Mouse (Mus musculus): Measurements from ENCODE around the gene Tmem196. TPM values are rescaled to one million over a fixed set of nuclear protein-coding genes. Genes with fewer than 3 reads are reported as not detected.
"Not testable (repeated sequence)": the region's sequence is repeated elsewhere in the genome, so short reads cannot be mapped to it uniquely, and the experiment has no call there.

Tmem196 gene
- polyA plus RNA-seq, 1 experiment, result not detected

DNA sequence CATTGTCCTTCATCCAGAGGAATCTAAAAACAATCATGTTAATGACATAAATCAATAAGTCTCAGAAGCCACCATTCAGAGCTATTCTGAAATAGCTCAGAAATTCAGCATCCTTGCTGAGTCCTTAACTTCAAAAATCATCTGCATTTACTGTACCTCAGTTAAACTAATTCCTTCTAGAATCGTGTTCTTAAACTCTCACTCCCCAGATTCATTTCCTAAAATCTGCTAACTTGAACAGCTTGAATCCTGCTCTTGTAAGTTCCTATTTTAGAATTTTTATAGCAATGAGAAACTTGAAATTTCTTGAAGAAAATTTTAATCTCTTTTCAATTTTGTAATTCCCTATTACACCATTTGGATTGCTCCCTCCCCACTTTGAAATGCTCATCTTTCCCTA is 52.6 kb downstream of the Tmem196 start:
- 49% methylated on average over 1 of the region's 1 CpGs for WGBS

DNA sequence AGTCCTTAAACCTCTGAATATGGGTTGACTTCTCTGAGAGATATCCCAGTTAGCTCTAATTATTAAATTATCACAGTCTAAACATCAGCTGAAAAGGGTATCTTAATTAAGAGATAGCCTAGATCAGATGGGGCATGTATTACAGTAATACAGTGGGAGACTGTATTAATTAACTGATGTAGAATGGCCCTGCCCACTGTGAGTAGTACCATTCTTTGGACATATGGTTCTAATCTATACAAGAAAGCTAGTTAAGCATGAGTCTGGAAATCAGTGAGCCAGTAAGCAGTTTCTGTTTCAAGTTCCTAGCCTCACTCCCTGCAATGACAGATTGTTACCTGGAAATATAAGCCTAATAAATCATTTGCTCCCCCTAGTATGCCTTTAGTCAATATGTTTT is 58.7 kb downstream of the Tmem196 start:
- no peak for TF ChIP-seq CTCF (IDR thresholded peaks at IDR 0.05; ENCODE audit: extremely low read depth, insufficient read depth, insufficient read length, insufficient replicate concordance)
- Histone ChIP-seq H3K4me1 (ENCODE audit: control insufficient read depth, insufficient read depth, insufficient read length) (no peaks in the 10 kb centered on the region), H3K27me3 (ENCODE audit: control insufficient read depth, insufficient read depth, low read length) (no peaks in the 10 kb centered on the region), H3K36me3 (ENCODE audit: control insufficient read depth, insufficient read depth, low read length) (no peaks in the 10 kb centered on the region), H3K4me3 (ENCODE audit: extremely low read depth, insufficient read depth, insufficient read length) (no peak overlapping the region), H3K27ac (ENCODE audit: insufficient read depth, low read length) (no peak overlapping the region)
- DNase-seq (ENCODE audit: low read depth in 1 of 2, low spot score in 2 of 2), result no peak

More for the DNA sequence above, 52.6 kb downstream of the Tmem196 start:
- Histone ChIP-seq H3K27ac (ENCODE audit: insufficient read depth, low read length) (no peak overlapping the region), H3K4me1 (ENCODE audit: control insufficient read depth, insufficient read depth, insufficient read length) (no peaks in the 10 kb centered on the region), H3K27me3 (ENCODE audit: control insufficient read depth, insufficient read depth, low read length) (no peaks in the 10 kb centered on the region), H3K36me3 (ENCODE audit: control insufficient read depth, insufficient read depth, low read length) (no peaks in the 10 kb centered on the region), H3K4me3 (ENCODE audit: extremely low read depth, insufficient read depth, insufficient read length) (no peak overlapping the region)
- DNase-seq (ENCODE audit: low read depth in 1 of 2, low spot score in 2 of 2), result no peak
- TF ChIP-seq POLR2A (IDR thresholded peaks at IDR 0.05; ENCODE audit: low read depth, low read length) (no peak), CTCF (IDR thresholded peaks at IDR 0.05; ENCODE audit: extremely low read depth, insufficient read depth, insufficient read length, insufficient replicate concordance) (no peak)

DNA sequence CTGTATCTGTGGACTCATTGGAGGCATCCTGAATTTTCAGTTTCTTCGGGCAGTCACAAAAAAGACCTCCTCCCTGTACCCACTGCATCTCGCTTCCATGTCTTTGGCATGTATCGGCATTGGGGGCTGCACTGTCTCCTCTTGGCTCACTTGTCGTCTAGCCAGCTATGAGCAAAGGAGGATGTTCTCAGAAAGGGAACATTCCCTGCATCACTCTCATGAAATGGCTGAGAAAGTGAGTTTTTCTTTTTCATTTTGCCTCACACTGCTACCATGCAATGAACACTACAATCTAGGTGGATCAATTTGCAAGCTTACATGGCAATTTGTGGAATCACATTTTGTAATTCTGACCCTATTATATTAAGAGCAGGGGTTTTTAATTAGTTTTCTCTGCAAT is 69.1 kb downstream of the Tmem196 start:
- no peak for DNase-seq (ENCODE audit: low read depth in 1 of 2, low spot score in 2 of 2)
- H3K4me3 ChIP-seq (ENCODE audit: extremely low read depth, insufficient read depth, insufficient read length), result no peak overlapping the region
- H3K27ac ChIP-seq (ENCODE audit: insufficient read depth, low read length), result no peak overlapping the region
- TF ChIP-seq CTCF (IDR thresholded peaks at IDR 0.05; ENCODE audit: extremely low read depth, insufficient read depth, insufficient read length, insufficient replicate concordance) (no peak), POLR2A (IDR thresholded peaks at IDR 0.05; ENCODE audit: low read depth, low read length) (no peak)
- H3K36me3 ChIP-seq (ENCODE audit: control insufficient read depth, insufficient read depth, low read length), result no peaks in the 10 kb centered on the region
- H3K4me1 ChIP-seq (ENCODE audit: control insufficient read depth, insufficient read depth, insufficient read length), result no peaks in the 10 kb centered on the region
- WGBS, result 81% methylated on average over 4 of the region's 4 CpGs
- H3K27me3 ChIP-seq (ENCODE audit: control insufficient read depth, insufficient read depth, low read length), result no peaks in the 10 kb centered on the region

DNA sequence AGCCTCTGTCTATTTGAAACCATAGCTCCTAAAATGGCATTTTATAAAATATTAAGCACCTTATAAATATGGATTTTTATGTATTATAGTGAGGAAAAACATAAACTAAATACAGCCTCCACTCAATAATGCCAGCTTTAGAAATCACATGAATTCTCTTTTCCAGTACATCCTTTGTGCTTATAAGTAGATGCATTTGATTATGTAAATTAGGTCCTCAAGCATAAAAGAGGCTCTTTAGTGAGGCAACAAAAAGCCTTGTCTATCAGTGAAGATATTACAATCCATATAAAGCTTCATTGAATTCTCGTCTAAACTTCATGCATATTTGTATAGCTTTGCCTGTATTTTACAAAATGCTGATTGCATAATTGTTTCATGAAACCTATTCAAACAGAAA is 69.6 kb downstream of the Tmem196 start:
- H3K4me1 ChIP-seq (ENCODE audit: control insufficient read depth, insufficient read depth, insufficient read length), result no peaks in the 10 kb centered on the region
- H3K36me3 ChIP-seq (ENCODE audit: control insufficient read depth, insufficient read depth, low read length), result no peaks in the 10 kb centered on the region
- no peak for TF ChIP-seq POLR2A (IDR thresholded peaks at IDR 0.05; ENCODE audit: low read depth, low read length)
- no peak for TF ChIP-seq CTCF (IDR thresholded peaks at IDR 0.05; ENCODE audit: extremely low read depth, insufficient read depth, insufficient read length, insufficient replicate concordance)
- no peak for DNase-seq (ENCODE audit: low read depth in 1 of 2, low spot score in 2 of 2)
- H3K27me3 ChIP-seq (ENCODE audit: control insufficient read depth, insufficient read depth, low read length), result no peaks in the 10 kb centered on the region
- 74% methylated on average over 1 of the region's 1 CpGs for WGBS
- no peak overlapping the region for H3K27ac ChIP-seq (ENCODE audit: insufficient read depth, low read length)
- no peak overlapping the region for H3K4me3 ChIP-seq (ENCODE audit: extremely low read depth, insufficient read depth, insufficient read length)

DNA sequence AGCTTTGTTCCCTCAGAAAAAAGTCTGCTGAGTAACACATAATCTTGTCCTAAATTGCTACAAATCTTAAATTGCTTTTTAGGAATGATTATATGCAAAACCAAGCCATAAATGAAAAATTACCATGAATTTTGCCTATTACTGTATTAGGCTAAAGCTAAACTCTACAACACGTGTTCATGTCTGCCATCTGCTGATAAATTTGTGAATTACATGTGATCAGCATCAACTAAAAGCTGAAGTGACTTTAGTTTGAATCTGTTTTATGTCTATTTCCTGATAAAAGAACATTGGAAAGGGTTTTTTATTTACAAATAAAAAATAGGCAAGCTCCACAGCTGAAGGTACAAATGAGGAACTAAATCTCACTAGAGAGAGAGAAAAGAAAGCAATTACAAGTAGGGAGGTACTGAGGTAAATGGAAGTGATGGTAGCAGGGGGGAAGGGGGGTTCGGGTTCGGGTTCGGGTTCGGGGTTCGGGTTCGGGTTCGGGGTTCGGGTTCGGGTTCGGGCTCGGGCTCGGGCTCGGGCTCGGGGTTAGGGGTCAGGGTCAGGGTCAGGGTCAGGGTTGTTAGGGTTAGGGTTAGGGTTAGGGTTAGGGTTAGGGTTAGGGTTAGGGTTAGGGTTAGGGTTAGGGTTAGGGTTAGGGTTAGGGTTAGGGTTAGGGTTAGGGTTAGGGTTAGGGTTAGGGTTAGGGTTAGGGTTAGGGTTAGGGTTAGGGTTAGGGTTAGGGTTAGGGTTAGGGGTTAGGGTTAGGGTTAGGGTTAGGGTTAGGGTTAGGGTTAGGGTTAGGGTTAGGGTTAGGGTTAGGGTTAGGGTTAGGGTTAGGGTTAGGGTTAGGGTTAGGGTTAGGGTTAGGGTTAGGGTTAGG is 82.7 kb downstream of the Tmem196 start:
- H3K36me3 ChIP-seq (ENCODE audit: control insufficient read depth, insufficient read depth, low read length); H3K4me3 ChIP-seq (ENCODE audit: extremely low read depth, insufficient read depth, insufficient read length); H3K27me3 ChIP-seq (ENCODE audit: control insufficient read depth, insufficient read depth, low read length); H3K27ac ChIP-seq (ENCODE audit: insufficient read depth, low read length); H3K4me1 ChIP-seq (ENCODE audit: control insufficient read depth, insufficient read depth, insufficient read length): not testable (repeated sequence)
- DNase-seq (ENCODE audit: low read depth in 1 of 2, low spot score in 2 of 2), result peak; percentile 19 to 58
- WGBS, result 85% methylated on average over 15 of the region's 15 CpGs

All from spleen, adult 2 months (tissue).